Mouse (Mus musculus): ENCODE measurements around the gene Dnmt3a.
A peak's percentile ranks its signal among the peaks of the same experiment; 100 is the strongest.
"Not testable (repeated sequence)": the region's sequence is repeated elsewhere in the genome, so short reads cannot be mapped to it uniquely, and the experiment has no call there.

Gene Dnmt3a

GRCm38 (mm10) chr12:3910466-3911093 is 104.8 kb downstream of the Dnmt3a start:
- DNase-seq (ENCODE audit: extremely low read depth, low read depth, low spot score) = no peak

- DNase-seq (ENCODE audit: extremely low read depth, low read depth, low spot score) = no peak
These were observed 106.1 kb downstream of the Dnmt3a start for GRCm38 (mm10) chr12:3911831-3912348.

GRCm38 (mm10) chr12:3915852-3916251 is 110.0 kb downstream of the Dnmt3a start:
- DNase-seq (ENCODE audit: extremely low read depth, low read depth, low spot score) = no peak

GRCm38 (mm10) chr12:3917668-3918341 is 112.0 kb downstream of the Dnmt3a start:
- no peak for DNase-seq (ENCODE audit: extremely low read depth, low read depth, low spot score)

GRCm38 (mm10) chr12:3918577-3918976 is 112.8 kb downstream of the Dnmt3a start:
- DNase-seq (ENCODE audit: extremely low read depth, low read depth, low spot score) = no peak

GRCm38 (mm10) chr12:3919423-3919822 is 113.6 kb downstream of the Dnmt3a start:
- DNase-seq (ENCODE audit: extremely low read depth, low read depth, low spot score) = no peak

GRCm38 (mm10) chr12:3926127-3926526 is 120.3 kb downstream of the Dnmt3a start:
- DNase-seq (ENCODE audit: extremely low read depth, low read depth, low spot score) = no peak

GRCm38 (mm10) chr12:3928841-3929240 is 123.0 kb downstream of the Dnmt3a start:
- DNase-seq (ENCODE audit: extremely low read depth, low read depth, low spot score) = no peak

- DNase-seq (ENCODE audit: extremely low read depth, low read depth, low spot score) = not testable (repeated sequence)
These were observed 124.5 kb downstream of the Dnmt3a start for GRCm38 (mm10) chr12:3930090-3930865.

- DNase-seq (ENCODE audit: extremely low read depth, low read depth, low spot score) = no peak
These were observed 136.2 kb downstream of the Dnmt3a start for GRCm38 (mm10) chr12:3942026-3942425.

- no peak for DNase-seq (ENCODE audit: extremely low read depth, low read depth, low spot score)
These were observed 138.8 kb downstream of the Dnmt3a start for GRCm38 (mm10) chr12:3944454-3945073.

GRCm38 (mm10) chr12:3947503-3947902 is 141.7 kb downstream of the Dnmt3a start:
- no peak for DNase-seq (ENCODE audit: extremely low read depth, low read depth, low spot score)

- no peak for DNase-seq (ENCODE audit: extremely low read depth, low read depth, low spot score)
These were observed 148.8 kb downstream of the Dnmt3a start, which contains the start of gene Pomc for GRCm38 (mm10) chr12:3954651-3955050. Pomc (plus strand) TSS chr12:3954951.

GRCm38 (mm10) chr12:3955371-3955770 is 149.6 kb downstream of the Dnmt3a start:
- DNase-seq (ENCODE audit: extremely low read depth, low read depth, low spot score) = peak; percentile 1

- DNase-seq (ENCODE audit: extremely low read depth, low read depth, low spot score) = no peak
These were observed 150.5 kb downstream of the Dnmt3a start for GRCm38 (mm10) chr12:3956351-3956750.

GRCm38 (mm10) chr12:3959791-3960543 is 154.2 kb downstream of the Dnmt3a start:
- no peak for DNase-seq (ENCODE audit: extremely low read depth, low read depth, low spot score)

- DNase-seq (ENCODE audit: extremely low read depth, low read depth, low spot score) = no peak
These were observed 154.7 kb downstream of the Dnmt3a start for GRCm38 (mm10) chr12:3960553-3960952.

All from fat pad, adult 2 months (tissue).